Comparison of ENCODE assay signal across 8 mouse cellular contexts in genomic region chr17:24550416-24551049, GRCm38 (mm10). TPM values are rescaled to one million over a fixed set of nuclear protein-coding genes. Genes with fewer than 3 reads are reported as not detected.
DNase-seq lines count a peak whose midpoint lies in the region; ATAC-seq and TF ChIP-seq lines count a peak whose summit lies in the region.

No protein-coding gene starts in this region.

- H3K36me3 ChIP-seq in MEL (ENCODE audit: control insufficient read depth in 1 of 2, insufficient read depth in 2 of 2, low read length in 2 of 2): peaks cover 0 to 8% of the 10 kb centered on the region in 2 experiments; a peak in 1 of 4 replicates
- no peaks in the 10 kb centered on the region for H3K36me3 ChIP-seq in forebrain, embryonic 16.5 days (ENCODE audit: control insufficient read depth, insufficient read depth)

- H3K9me3 ChIP-seq in MEL (replicated peaks; ENCODE audit: insufficient read depth, low read length): no peaks in the 10 kb centered on the region
- no peaks in the 10 kb centered on the region for H3K9me3 ChIP-seq in forebrain, embryonic 16.5 days (ENCODE audit: control insufficient read depth, low read length)

- intact Hi-C loops in heart, postnatal 25 days (cut with DNase I): no loop called here

- ATAC-seq in forebrain, embryonic 16.5 days: peak; percentile 80

- no peak for TF ChIP-seq CTCF in MEL (IDR thresholded peaks at IDR 0.05 in 2 of 3, conservative IDR thresholded peaks at IDR 0.05 in 1 of 3; ENCODE audit: control insufficient read depth in 1 of 3, insufficient read depth in 1 of 3, low read depth in 2 of 3, low read length in 3 of 3, poor library complexity in 1 of 3, severe bottlenecking in 1 of 3)

- H3K4me3 ChIP-seq in MEL (ENCODE audit: control insufficient read depth in 1 of 2, insufficient read depth in 1 of 2, low read depth in 2 of 2, low read length in 2 of 2): peak overlapping the region; percentile 67 to 83
- H3K4me3 ChIP-seq in forebrain, embryonic 16.5 days (replicated peaks; ENCODE audit: low read length): peak overlapping the region; percentile 91

- no peak for TF ChIP-seq EP300 in MEL (IDR thresholded peaks at IDR 0.05; ENCODE audit: low read depth in 1 of 2, low read length in 2 of 2)

- DNase-seq in MEL (ENCODE audit: low read depth, low spot score): peak; percentile 79
- DNase-seq in cerebellum, adult 11-12 months: peak; percentile 90
- DNase-seq in heart, postnatal 25 days (ENCODE audit: low spot score): peak; percentile 82
- peak; percentile 83 for DNase-seq in layer of hippocampus, adult 9-11 months
- peak; percentile 82 for DNase-seq in lung, postnatal 10 days
- DNase-seq in retina, postnatal 7 days (ENCODE audit: low read depth, low spot score): peak; percentile 53
- DNase-seq in urinary bladder, postnatal 36 days (ENCODE audit: low spot score in 2 of 2): peak; percentile 70 to 77

- no peaks in the 10 kb centered on the region for H3K27me3 ChIP-seq in MEL (ENCODE audit: control insufficient read depth in 1 of 2, insufficient read depth in 2 of 2, low read length in 2 of 2)
- H3K27me3 ChIP-seq in forebrain, embryonic 16.5 days (replicated peaks; ENCODE audit: control insufficient read depth, insufficient read depth, low read length): peaks cover 6% of the 10 kb centered on the region; the same call in 1 of the 2 replicates

- peak overlapping the region; percentile 84 for H3K9ac ChIP-seq in MEL (ENCODE audit: control insufficient read depth, low read depth, low read length, poor library complexity, severe bottlenecking)
- H3K9ac ChIP-seq in forebrain, embryonic 16.5 days (replicated peaks; ENCODE audit: low read depth, low read length): peak overlapping the region; percentile 93

- H3K4me1 ChIP-seq in MEL (ENCODE audit: control insufficient read depth in 1 of 2, insufficient read depth in 2 of 2, low read length in 2 of 2): peaks cover 2 to 7% of the 10 kb centered on the region in 2 experiments; a peak in 3 of 4 replicates
- peaks cover 31% of the 10 kb centered on the region for H3K4me1 ChIP-seq in forebrain, embryonic 16.5 days (replicated peaks; ENCODE audit: control insufficient read depth, insufficient read depth, low read length)

- under 1% methylated on average over 44 of the region's 44 CpGs for WGBS in forebrain, embryonic 16.5 days

- peak overlapping the region; percentile 91 for H3K4me2 ChIP-seq in forebrain, embryonic 16.5 days (ENCODE audit: low read length)

- H3K27ac ChIP-seq in MEL (ENCODE audit: control insufficient read depth, low read depth, low read length): peak overlapping the region; percentile 33; the same call in 1 of the 2 replicates
- peak overlapping the region; percentile 88 for H3K27ac ChIP-seq in forebrain, embryonic 16.5 days (ENCODE audit: low read length)

- H3K79me2 ChIP-seq in MEL (ENCODE audit: control insufficient read depth, insufficient read depth, low read length, poor library complexity): peaks cover 7% of the 10 kb centered on the region

- no peak for TF ChIP-seq POLR2A in MEL (IDR thresholded peaks at IDR 0.05; ENCODE audit: control insufficient read depth in 1 of 2, insufficient read depth in 1 of 2, low read depth in 1 of 2, low read length in 2 of 2, poor library complexity in 1 of 2)

- TF ChIP-seq RAD21 in MEL (IDR thresholded peaks at IDR 0.05; ENCODE audit: low read depth, low read length): no peak

TF ChIP-seq in MEL, 35 proteins besides CTCF, POLR2A, EP300 and RAD21:
- TF ChIP-seq MEF2A (IDR thresholded peaks at IDR 0.05; ENCODE audit: extremely low read depth, insufficient replicate concordance, low read depth, low read length, poor library complexity, severe bottlenecking) (no peak), ZNF384 (IDR thresholded peaks at IDR 0.05; ENCODE audit: low read depth, low read length) (no peak), POLR2AphosphoS5 (IDR thresholded peaks at IDR 0.05; ENCODE audit: borderline replicate concordance, low read depth, low read length) (no peak), NRF1 (IDR thresholded peaks at IDR 0.05; ENCODE audit: insufficient read depth, low read depth, low read length, poor library complexity, severe bottlenecking) (peak; percentile 59; the same call in 1 of the 2 replicates), ELF1 (IDR thresholded peaks at IDR 0.05; ENCODE audit: low read depth, low read length) (0 out of 2 replicates have a peak, but pooled peaks have one; percentile 7), TAL1 (IDR thresholded peaks at IDR 0.05; ENCODE audit: low read length) (no peak), CHD2 (IDR thresholded peaks at IDR 0.05; ENCODE audit: low read length) (no peak), SIN3A (IDR thresholded peaks at IDR 0.05; ENCODE audit: low read length) (peak; percentile 54; the same call in 1 of the 2 replicates), E2F4 (IDR thresholded peaks at IDR 0.05; ENCODE audit: borderline replicate concordance, low read depth, low read length) (no peak), TBP (IDR thresholded peaks at IDR 0.05; ENCODE audit: low read depth, low read length) (no peak), MAX (IDR thresholded peaks at IDR 0.05; ENCODE audit: low read length) (no peak), TCF12 (IDR thresholded peaks at IDR 0.05; ENCODE audit: low read depth, low read length) (0 out of 2 replicates have a peak, but pooled peaks have one; percentile 12)

RNA-seq across cellular contexts. Expression of gene Pkd1, which starts 0.9 kb away (rescaled TPM):
- total RNA-seq in MEL (2012; rRNA removed): 10.3 and 10.6 TPM in 2 replicates
- polyA plus RNA-seq in MEL (2012; ENCODE audit: insufficient read depth in 1 of 2, insufficient read length in 2 of 2, low read depth in 1 of 2, low replicate concordance in 2 of 2, missing spikeins in 1 of 2): 10 to 100 TPM in 1 of 2 experiments, not detected in 1; 10.7 TPM
- 18.3 and 27.6 TPM in 2 replicates for polyA plus RNA-seq in forebrain, embryonic 16.5 days (2015; fragmentation: Nextera tagmentation; extraction: Ambion mirVana)
- 10 to 100 TPM; 41.2 to 50.6 TPM for total RNA-seq in heart, postnatal 25 days (2021)

RNA-seq across cellular contexts. Expression of gene Rab26, which starts 16.5 kb away (rescaled TPM):
- total RNA-seq in MEL (2012; rRNA removed): 0.89 and 1.0 TPM in 2 replicates
- 1 to 10 TPM in 1 of 2 experiments, not detected in 1; 1.1 TPM for polyA plus RNA-seq in MEL (2012; ENCODE audit: insufficient read depth in 1 of 2, insufficient read length in 2 of 2, low read depth in 1 of 2, low replicate concordance in 2 of 2, missing spikeins in 1 of 2)
- polyA plus RNA-seq in forebrain, embryonic 16.5 days (2015; fragmentation: Nextera tagmentation; extraction: Ambion mirVana): 6.8 and 10.9 TPM in 2 replicates
- not detected for total RNA-seq in heart, postnatal 25 days (2021)

RNA-seq across cellular contexts. Expression of gene Traf7, which starts 22.8 kb away (rescaled TPM):
- total RNA-seq in MEL (2012; rRNA removed): 118 and 121 TPM in 2 replicates
- polyA plus RNA-seq in MEL (2012; ENCODE audit: insufficient read depth in 1 of 2, insufficient read length in 2 of 2, low read depth in 1 of 2, low replicate concordance in 2 of 2, missing spikeins in 1 of 2): 100 to 1,000 TPM in 1 of 2 experiments, not detected in 1; 261 TPM
- polyA plus RNA-seq in forebrain, embryonic 16.5 days (2015; fragmentation: Nextera tagmentation; extraction: Ambion mirVana): 108 and 121 TPM in 2 replicates
- 10 to 100 TPM; 43.6 to 54.1 TPM for total RNA-seq in heart, postnatal 25 days (2021)

Comparison
In these comparisons a context has a peak if more than half of its experiments do, and no peak if none do; other contexts are left out.
1. Peak in every context shown above with its lines: DNase-seq, ATAC-seq, H3K4me3 ChIP-seq and H3K27ac ChIP-seq.